Mouse (Mus musculus): ENCODE results near the gene Tbccd1. TPM values are rescaled to one million over a fixed set of nuclear protein-coding genes. Genes with fewer than 3 reads are reported as not detected.

Tbccd1 gene
- 10 to 100 TPM; 14.1 to 16.4 (median 14.6) TPM for total RNA-seq (2022)

DNA sequence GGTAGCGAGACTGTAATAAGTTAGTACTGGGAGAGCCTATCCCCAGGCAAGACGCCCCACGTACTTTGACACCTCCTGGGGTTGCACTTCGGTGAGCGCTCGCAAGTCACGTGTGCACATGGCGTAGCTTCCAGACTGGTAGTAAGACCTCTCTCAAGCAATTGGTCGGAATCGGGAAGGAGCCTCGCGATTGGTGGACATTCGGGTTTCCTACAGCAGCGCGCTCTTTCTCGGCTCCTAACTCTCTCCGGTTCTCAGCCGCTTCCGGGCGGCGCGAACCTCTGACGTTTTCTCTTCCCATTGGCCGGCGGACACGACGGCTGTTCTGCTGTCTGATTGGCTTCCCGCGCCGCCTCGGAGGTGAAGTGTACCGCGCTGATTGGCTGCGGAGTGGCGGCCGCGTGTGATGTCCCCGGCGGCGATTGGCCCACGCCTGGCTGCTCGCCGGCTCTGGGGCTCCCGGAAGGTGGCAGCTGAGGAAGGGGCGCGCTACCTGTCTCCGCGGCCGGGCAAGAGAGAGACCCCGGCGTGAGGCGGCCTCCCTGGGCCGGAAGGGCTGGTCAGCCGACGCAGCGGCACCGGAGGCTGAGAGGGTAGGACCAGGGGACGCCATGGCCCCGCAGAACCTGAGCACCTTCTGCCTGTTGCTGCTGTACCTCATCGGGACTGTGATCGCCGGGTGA lies at the start of gene Tbccd1, which contains the start of gene Dnajb11:
TSS of gene Tbccd1 (minus strand) at position 239 of the 683 bp plus-strand sequence.
TSS of gene Dnajb11 (plus strand) at position 415 of the 683 bp plus-strand sequence.
- DNase-seq (ENCODE audit: low spot score in 2 of 2): peak; percentile 96 to 99

DNA sequence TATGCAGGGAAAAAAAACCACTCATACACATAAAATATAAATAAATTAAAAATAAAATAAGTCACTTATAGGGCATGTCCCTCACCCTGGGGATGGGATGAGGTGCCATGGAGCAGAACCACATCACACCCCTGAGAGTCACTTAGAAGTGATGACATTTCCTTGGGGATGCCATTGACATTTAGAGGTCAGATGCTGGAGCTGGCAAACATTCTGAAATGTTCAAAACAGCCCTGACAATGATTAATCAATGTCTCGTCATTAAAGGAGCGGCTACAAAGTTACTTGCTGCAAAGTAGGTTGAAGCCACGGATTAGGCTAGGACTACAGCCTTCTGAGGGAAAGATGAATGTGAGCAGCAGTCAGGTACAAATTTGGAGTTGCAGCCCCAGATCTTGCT lies 43.9 kb upstream of the Tbccd1 start:
- DNase-seq (ENCODE audit: low spot score in 2 of 2): no peak

GRCm38 (mm10) chr16:22899866-22900570 lies 42.5 kb upstream of the Tbccd1 start:
- no peak for DNase-seq (ENCODE audit: low spot score in 2 of 2)

GRCm38 (mm10) chr16:22899346-22899745 lies 41.9 kb upstream of the Tbccd1 start:
- DNase-seq (ENCODE audit: low spot score in 2 of 2): no peak

DNA sequence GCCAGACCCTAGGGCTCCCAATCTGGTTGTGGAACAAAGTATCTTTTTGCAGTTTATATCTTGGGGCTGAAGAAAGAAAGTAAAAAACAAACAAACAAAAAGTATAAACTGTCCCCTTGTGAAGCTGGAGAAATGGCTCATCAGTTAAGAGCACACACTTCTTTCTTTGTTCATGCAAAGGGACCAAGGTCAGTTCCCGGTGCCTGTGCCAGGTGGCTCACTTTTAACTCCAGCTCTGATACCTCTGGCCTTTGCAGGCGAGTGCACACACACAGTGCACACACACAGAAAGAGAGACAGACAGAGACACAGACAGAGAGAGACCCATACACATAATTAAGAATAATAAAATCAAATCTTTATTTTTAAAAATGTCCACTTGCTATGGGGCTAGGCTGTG lies 39.1 kb upstream of the Tbccd1 start:
- DNase-seq (ENCODE audit: low spot score in 2 of 2): no peak

DNA sequence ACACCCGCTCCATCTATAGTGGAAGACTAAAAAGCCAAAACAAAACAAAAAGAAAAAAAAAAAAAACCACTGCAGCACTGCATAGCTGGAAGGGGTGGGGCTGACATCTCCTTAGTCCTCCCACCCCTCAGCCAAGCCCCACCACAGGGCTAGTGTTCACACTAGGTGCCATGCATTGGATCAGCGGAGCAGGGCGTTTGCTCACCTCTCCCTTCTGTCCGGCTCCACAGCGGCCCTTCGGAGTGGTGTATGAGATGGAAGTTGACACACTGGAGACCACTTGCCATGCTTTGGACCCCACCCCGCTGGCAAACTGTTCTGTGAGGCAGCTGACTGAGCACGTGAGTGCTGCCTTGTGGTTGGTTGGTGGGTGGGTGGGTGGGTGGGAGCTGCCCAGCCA lies 36.6 kb upstream of the Tbccd1 start:
- no peak for DNase-seq (ENCODE audit: low spot score in 2 of 2)

GRCm38 (mm10) chr16:22891733-22892154 lies 34.3 kb upstream of the Tbccd1 start:
- no peak for DNase-seq (ENCODE audit: low spot score in 2 of 2)

- no peak for DNase-seq (ENCODE audit: low spot score in 2 of 2)
These were observed 33.4 kb upstream of the Tbccd1 start, which contains the start of gene Ahsg for GRCm38 (mm10) chr16:22890683-22891510. Gene Ahsg, plus strand, starts transcription at chr16:22891277.

GRCm38 (mm10) chr16:22889716-22890115 lies 32.2 kb upstream of the Tbccd1 start:
- DNase-seq (ENCODE audit: low spot score in 2 of 2): no peak

DNA sequence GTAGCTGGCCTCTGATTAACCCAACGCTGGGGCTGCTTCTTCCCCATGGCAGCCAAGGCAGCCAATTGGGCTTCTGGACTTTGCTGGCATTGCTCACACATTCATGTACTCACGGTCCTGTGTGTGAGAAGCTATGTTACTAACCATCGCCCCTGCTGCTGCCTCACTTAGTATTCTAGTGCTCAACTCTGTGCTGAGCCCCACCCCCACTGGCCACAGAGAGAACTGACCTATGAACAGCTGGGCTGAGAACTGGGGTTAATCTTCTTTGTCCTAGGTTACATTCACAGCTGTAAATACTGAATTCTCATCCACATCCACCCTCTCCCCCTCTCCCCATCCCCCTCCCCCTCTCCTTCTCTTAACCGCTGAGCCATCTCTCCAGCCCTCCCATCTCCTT lies 31.4 kb upstream of the Tbccd1 start:
- no peak for DNase-seq (ENCODE audit: low spot score in 2 of 2)

DNA sequence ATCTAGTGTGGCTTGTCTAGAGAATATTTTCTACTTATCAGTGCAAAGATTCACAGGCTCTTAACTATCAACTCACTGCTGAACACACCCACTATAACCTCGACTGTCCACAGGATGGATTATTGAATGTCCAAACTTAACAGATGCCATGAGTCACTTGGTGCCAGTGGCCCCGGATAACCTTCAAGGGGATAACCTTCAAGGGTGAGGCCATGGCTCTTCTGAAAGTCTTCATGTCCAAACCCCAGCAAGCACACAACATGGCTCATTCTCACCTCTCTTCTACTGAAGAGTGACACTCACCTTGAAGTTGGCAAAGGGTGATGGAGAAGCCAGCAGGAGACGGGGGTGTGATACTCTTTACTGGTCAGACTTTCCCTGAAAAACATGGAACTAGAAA lies 29.3 kb upstream of the Tbccd1 start:
- no peak for DNase-seq (ENCODE audit: low spot score in 2 of 2)

DNA sequence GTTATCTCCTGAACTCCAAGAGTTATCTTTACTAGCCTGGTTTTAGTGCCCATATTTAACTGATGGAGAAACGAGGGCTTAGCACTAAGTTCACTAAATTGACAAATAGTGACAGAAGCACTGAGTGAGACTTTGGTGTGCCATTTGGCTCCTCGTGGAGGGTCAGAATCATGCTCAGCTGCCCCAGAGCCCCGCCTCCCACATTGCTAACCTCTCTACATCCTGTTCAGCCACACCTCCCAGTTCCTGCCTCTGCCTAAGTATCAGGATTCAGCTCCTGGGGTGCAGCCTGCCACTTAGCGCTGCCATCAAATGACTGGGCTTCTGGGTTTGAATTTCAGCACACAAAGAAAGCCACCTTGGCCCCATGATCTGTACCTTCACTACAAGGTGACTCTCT lies 27.9 kb upstream of the Tbccd1 start:
- no peak for DNase-seq (ENCODE audit: low spot score in 2 of 2)

- no peak for DNase-seq (ENCODE audit: low spot score in 2 of 2)
These were observed 26.0 kb upstream of the Tbccd1 start for GRCm38 (mm10) chr16:22883441-22883840.

- no peak for DNase-seq (ENCODE audit: low spot score in 2 of 2)
These were observed 24.0 kb upstream of the Tbccd1 start for GRCm38 (mm10) chr16:22881487-22881886.

DNA sequence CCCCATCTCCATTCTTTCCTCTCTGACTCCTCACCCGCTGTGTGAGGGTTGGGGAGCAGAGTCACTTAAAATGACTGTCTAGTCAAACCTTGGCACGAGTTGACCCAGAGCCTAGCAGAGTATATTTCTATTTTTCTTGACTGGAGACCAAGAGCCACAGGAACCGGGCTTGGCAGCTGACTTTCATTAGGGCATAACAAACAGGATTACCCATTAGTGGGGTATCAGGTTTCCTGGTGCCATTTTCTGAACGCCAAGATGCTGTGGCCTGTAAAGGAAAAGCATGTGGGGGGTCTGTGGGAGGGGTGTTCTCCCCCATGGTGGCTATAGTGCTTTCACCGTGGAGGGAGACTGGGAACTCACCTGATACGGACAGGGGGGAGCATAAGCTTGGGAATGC lies 23.4 kb upstream of the Tbccd1 start:
- no peak for DNase-seq (ENCODE audit: low spot score in 2 of 2)

DNA sequence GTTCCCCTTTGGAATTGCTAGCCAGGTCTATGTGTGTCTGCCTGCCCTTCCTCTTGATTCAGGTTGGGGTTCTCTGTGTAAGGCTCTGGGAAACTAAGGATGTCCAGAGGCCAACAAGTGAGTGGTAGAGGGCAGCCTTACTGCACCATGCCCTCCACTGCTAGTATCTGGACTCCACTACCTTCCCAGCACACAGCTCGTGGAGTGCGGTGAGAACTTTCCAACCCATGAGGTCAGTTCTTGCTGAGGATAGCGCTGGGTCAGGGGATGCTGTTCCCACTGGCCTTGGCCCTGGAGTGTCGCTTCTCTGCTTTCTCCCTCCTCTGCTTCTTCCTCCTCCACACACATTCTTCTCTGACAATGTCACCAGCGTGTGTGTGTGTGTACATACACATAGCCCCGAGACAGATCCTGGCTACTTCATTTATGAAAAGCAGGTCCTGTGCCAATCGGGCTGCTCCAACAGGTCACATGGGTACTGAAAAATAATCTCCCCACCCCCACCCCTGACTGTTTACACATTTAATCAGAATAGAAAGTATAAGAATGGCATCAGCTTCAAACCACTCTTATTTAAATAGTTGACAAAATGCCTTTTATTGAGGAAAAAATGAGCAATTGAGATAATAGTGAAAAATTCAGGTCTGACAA lies 22.6 kb upstream of the Tbccd1 start:
- DNase-seq (ENCODE audit: low spot score in 2 of 2): no peak

DNA sequence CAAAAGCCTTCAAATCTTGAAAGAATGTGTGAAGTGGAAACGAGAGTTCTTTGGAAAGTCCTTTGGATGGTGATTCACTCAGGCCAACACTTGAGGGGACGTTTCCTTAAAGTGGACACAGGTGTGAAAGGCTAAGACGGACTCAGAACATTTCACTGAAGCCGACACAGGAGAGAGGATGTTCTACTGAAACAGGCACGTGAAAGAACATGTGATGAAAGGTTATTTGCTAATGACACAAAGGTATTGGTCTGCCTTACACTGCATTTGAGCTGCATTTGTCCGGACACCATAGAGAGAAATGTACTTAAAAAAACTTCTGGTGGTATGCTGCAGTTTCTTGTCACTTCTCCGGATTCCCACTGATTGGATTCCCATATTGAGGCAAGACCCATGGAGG lies 21.2 kb upstream of the Tbccd1 start:
- DNase-seq (ENCODE audit: low spot score in 2 of 2): no peak

DNA sequence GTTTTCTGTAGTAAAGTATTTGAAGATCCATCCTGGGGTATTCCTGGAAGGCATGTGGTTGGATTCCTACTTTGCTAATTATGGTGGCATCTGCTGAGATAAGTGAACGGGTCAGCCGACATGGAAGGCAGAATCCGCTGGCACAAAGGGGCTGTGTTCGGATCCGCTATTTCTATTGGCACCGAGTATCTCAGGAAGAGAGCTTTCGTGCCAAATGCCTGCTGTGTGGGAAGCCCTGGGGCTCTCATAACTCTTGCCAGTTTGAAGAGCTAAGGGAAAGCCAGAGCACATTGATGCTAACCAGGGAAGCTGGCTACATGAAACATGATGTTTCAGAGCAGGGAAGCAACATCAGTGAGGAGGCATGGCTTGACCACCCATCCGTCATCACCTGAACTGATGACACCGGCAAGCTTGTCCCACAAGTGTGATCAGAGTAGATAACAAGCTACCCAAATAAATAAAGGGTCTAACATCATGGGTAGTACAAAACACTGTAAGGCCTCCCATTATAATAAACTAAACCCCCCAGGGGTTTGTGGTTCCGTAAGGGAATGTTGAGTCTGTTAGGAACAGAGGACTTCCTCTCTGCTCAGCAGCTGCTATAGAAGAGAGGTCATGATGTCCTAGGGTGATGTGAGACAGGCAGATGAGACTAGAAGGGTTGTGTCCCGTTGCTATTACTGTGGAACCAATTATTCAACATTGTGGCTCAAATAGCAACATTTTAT lies 20.4 kb upstream of the Tbccd1 start:
- DNase-seq (ENCODE audit: low spot score in 2 of 2): no peak

- peak in 1 of 2 experiments; percentile 6 for DNase-seq (ENCODE audit: low spot score in 2 of 2)
These were observed 19.0 kb upstream of the Tbccd1 start for GRCm38 (mm10) chr16:22876218-22877043.

DNA sequence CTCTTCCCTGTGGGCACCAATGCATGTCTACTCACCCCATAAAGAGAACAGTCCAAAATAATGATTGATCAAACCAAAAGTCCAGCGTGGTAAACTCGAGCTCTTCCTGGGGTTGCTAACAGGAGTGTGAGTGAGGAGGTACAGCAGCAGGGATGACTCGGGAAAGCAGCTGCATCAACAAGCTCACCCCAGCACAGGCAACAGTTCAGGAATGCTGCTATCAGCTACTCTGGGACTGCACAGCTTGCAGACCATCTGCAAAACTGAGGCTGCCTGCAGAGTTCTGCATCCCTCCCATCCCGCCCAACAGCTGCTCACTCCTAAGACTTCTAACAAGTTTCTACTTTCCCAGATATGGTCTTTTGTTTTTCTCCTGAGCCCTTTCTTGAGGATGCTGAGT lies 15.9 kb upstream of the Tbccd1 start:
- DNase-seq (ENCODE audit: low spot score in 2 of 2): no peak
